Mouse (Mus musculus): ENCODE results near the gene Ppia. TPM values are rescaled to one million over a fixed set of nuclear protein-coding genes. Genes with fewer than 3 reads are reported as not detected.
A peak's percentile ranks its signal among the peaks of the same experiment; 100 is the strongest.
"Not testable (repeated sequence)": the region's sequence is repeated elsewhere in the genome, so short reads cannot be mapped to it uniquely, and the experiment has no call there.

Gene Ppia
- polyA plus RNA-seq, 1 experiment, result not detected

DNA sequence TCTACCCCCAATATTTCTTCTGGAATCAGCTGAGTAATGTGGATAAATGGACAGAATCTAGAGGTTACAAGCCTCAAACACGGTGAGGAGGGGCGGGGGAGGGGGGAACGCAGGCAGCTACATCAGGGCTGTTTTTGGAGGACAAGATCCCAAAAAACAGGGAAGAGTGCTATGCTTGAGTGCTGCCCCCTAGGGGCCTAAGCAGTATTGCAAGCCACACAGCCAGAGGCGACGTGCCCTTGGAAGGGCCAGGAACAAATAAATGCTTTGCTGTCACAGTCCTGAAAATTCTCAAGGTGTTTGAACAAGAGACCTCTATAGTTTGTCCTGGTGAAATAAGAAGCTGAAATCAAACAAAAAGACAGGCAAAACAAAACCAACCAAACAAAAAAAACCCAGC, 3.6 kb upstream of the Ppia start:
- peak; percentile 68; the same call in 1 of the 2 replicates for TF ChIP-seq CTCF (IDR thresholded peaks at IDR 0.05; ENCODE audit: insufficient read depth, low read depth, low read length)
- TF ChIP-seq POLR2A (IDR thresholded peaks at IDR 0.05; ENCODE audit: insufficient read depth, low read depth, low read length), result no peak
- Histone ChIP-seq H3K27ac (ENCODE audit: insufficient read depth, low read depth, low read length) (peak overlapping the region; percentile 46; the same call in 1 of the 2 replicates), H3K4me1 (ENCODE audit: control insufficient read depth, insufficient read depth, low read length) (peaks cover 31% of the 10 kb centered on the region), H3K4me3 (ENCODE audit: insufficient read depth, low read depth, low read length) (no peak overlapping the region)
- WGBS, result 3% methylated on average over 5 of the region's 5 CpGs

DNA sequence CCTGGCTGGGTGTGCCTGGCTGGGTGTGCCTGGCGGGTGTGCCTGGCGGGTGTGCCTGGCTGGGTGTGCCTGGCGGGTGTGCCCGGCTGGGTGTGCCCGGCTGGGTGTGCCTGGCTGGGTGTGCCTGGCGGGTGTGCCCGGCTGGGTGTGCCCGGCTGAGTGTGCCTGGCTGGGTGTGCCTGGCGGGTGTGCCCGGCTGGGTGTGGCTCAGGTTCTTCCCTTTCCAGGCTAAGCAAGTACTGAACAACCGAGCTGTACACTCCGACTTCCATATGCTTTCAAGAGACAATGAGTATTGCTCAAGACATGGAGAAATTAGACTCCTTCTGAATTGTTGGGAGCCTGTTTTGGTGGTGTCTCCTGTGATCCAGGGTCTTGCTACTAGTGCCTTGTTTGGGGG, 2.0 kb upstream of the Ppia start:
- TF ChIP-seq POLR2A (IDR thresholded peaks at IDR 0.05; ENCODE audit: insufficient read depth, low read depth, low read length) (no peak), CTCF (IDR thresholded peaks at IDR 0.05; ENCODE audit: insufficient read depth, low read depth, low read length) (no peak)
- H3K4me1 ChIP-seq (ENCODE audit: control insufficient read depth, insufficient read depth, low read length), result peaks cover 26% of the 10 kb centered on the region
- 95% methylated on average over 11 of the region's 12 CpGs for WGBS
- H3K27ac ChIP-seq (ENCODE audit: insufficient read depth, low read depth, low read length), result no peak overlapping the region
- H3K4me3 ChIP-seq (ENCODE audit: insufficient read depth, low read depth, low read length), result no peak overlapping the region

DNA sequence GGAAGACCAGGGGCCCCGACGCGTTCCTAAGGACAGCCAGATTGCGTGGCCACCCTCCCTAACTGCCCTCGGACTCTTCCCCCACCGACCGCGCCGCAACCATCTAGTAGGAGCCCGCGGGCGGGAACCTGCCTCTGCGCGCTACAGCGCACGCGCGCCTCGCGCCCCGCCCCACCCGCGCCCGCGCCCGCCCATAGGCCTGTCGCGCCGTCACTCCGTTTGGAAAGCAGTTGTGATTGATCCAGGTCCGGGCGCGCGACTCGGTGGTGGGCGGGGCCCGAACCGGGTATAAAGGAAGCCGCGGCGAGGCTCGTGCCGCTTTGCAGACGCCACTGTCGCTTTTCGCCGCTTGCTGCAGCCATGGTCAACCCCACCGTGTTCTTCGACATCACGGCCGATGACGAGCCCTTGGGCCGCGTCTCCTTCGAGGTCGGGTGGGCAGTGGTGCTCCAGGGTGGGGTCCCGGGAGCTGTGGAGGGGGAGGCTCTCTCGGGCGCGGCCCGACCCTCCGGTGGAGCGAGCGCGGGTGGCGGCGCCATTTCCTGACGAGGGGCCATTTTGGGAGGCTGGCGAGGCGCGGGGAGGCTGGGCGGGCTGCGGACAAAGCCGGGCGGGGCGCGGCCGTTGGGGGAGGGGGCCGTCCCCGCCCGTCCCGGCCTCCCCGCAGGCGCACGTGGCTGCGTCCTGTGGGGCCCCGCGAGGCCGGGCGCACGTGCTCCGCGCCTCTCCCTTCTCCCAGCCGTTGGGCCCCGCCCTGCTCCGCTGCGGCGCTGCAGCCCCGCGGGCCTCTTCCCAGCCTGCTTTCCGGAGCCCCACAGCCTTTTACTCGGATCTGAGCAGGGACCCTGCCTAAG, 535 bp downstream of the Ppia start:
- peak overlapping the region; percentile 99 for H3K27ac ChIP-seq (ENCODE audit: insufficient read depth, low read depth, low read length)
- TF ChIP-seq CTCF (IDR thresholded peaks at IDR 0.05; ENCODE audit: insufficient read depth, low read depth, low read length) (no peak), POLR2A (IDR thresholded peaks at IDR 0.05; ENCODE audit: insufficient read depth, low read depth, low read length) (peak; percentile 98)
- under 1% methylated on average over 100 of the region's 102 CpGs for WGBS
- peaks cover 15% of the 10 kb centered on the region for H3K4me1 ChIP-seq (ENCODE audit: control insufficient read depth, insufficient read depth, low read length)
- H3K4me3 ChIP-seq (ENCODE audit: insufficient read depth, low read depth, low read length), result peak overlapping the region; percentile 87

DNA sequence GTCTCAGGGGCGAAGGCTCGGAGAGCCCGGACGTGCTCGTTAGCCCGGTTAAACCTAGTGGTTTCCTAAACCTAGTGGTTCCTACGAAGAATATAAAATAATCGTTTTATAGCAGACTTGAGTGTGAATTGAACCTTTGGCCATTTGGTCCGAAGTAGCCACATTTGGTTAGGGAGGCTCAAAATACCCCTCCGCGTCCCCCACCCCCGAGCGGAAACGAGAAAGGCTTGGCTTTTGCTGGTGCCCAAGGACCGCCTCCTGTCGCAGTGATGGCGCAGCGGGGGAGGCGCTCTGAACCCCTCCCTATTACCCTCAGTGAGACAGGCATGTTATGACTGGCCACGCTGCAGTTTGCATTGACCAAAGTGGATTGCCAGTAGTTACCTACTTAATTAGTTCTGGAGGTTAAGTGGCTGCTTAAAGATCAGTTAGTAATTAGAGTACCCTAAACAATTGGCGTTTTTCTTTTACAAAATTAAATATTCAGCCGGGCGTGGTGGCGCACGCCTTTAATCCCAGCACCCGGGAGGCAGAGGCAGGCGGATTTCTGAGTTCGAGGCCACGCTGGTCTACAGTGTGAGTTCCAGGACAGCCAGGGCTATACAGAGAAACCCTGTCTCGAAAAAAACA, 1.3 kb downstream of the Ppia start:
- peak overlapping the region; percentile 87 for H3K4me3 ChIP-seq (ENCODE audit: insufficient read depth, low read depth, low read length)
- H3K27ac ChIP-seq (ENCODE audit: insufficient read depth, low read depth, low read length), result peak overlapping the region; percentile 89
- peaks cover 9% of the 10 kb centered on the region for H3K4me1 ChIP-seq (ENCODE audit: control insufficient read depth, insufficient read depth, low read length)
- 1% methylated on average over 30 of the region's 30 CpGs for WGBS
- TF ChIP-seq CTCF (IDR thresholded peaks at IDR 0.05; ENCODE audit: insufficient read depth, low read depth, low read length) (no peak), POLR2A (IDR thresholded peaks at IDR 0.05; ENCODE audit: insufficient read depth, low read depth, low read length) (no peak)

DNA sequence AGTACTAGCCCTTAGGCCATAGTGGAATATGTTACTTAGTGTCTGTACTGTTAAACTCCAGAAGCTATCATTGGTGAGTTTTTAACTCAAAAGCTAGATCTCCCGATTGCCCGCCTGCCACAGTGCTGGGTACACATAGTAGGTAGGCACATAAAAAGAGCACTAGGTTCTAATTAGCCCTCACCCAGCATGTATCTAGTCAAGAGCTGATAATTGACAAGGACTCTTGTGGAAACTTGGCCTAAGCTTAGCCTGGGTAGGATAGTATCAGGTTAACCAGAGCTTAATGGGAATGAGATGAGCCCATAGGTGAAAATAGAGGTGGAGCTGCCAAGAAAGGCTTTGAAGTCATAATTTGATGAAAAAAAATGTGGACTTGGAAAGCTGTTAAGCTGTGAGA, 1.8 kb downstream of the Ppia start:
- WGBS, result 30% methylated on average over 2 of the region's 2 CpGs
- no peak overlapping the region for H3K27ac ChIP-seq (ENCODE audit: insufficient read depth, low read depth, low read length)

DNA sequence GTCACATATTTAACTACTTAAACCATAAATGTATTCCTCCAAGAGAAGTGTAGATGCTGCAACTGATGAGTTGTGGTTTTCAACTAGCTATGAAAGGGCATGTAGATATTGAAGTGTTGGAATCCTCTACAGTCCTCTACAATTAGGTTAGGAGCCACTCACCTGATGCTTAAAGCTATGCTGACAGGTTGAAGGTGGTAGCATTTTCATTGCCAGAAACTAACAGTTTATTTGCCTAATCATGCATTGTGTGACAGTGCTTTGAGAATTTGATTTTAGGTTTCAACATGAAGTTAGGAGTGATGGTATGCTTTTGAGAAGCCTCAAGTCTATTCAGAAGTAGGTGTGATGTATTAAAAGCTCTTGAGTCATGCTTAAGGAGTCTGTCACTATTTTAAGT, 2.2 kb downstream of the Ppia start:
- Histone ChIP-seq H3K4me1 (ENCODE audit: control insufficient read depth, insufficient read depth, low read length) (peaks cover 7% of the 10 kb centered on the region), H3K27ac (ENCODE audit: insufficient read depth, low read depth, low read length) (no peak overlapping the region), H3K4me3 (ENCODE audit: insufficient read depth, low read depth, low read length) (no peak overlapping the region)
- TF ChIP-seq POLR2A (IDR thresholded peaks at IDR 0.05; ENCODE audit: insufficient read depth, low read depth, low read length) (no peak), CTCF (IDR thresholded peaks at IDR 0.05; ENCODE audit: insufficient read depth, low read depth, low read length) (no peak)

More for the DNA sequence above, 1.8 kb downstream of the Ppia start:
- TF ChIP-seq POLR2A (IDR thresholded peaks at IDR 0.05; ENCODE audit: insufficient read depth, low read depth, low read length) (no peak), CTCF (IDR thresholded peaks at IDR 0.05; ENCODE audit: insufficient read depth, low read depth, low read length) (no peak)
- H3K4me3 ChIP-seq (ENCODE audit: insufficient read depth, low read depth, low read length), result peak overlapping the region; percentile 87; the same call in 1 of the 2 replicates
- H3K4me1 ChIP-seq (ENCODE audit: control insufficient read depth, insufficient read depth, low read length), result peaks cover 7% of the 10 kb centered on the region

DNA sequence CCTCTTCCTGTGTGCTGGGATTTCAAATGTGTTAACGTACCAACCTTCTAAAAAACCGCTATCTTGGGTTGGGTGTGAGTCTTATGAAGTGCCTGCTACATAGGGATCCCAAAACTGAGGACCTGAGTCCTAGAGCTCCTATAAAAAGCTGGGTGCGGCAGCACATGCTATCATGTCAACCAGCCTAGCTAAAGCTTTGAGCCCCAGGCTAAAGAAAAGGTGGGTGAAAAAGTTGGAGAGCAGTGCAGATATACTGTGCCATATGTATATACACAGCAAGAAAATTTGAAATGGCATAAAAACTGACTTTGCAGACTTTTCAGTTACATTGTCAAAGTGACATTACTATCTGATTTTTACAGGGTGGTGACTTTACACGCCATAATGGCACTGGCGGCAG, 3.5 kb downstream of the Ppia start:
- H3K4me3 ChIP-seq (ENCODE audit: insufficient read depth, low read depth, low read length), result no peak overlapping the region
- WGBS, result 81% methylated on average over 5 of the region's 5 CpGs
- no peak overlapping the region for H3K27ac ChIP-seq (ENCODE audit: insufficient read depth, low read depth, low read length)
- peaks cover 7% of the 10 kb centered on the region for H3K4me1 ChIP-seq (ENCODE audit: control insufficient read depth, insufficient read depth, low read length)
- TF ChIP-seq CTCF (IDR thresholded peaks at IDR 0.05; ENCODE audit: insufficient read depth, low read depth, low read length) (no peak), POLR2A (IDR thresholded peaks at IDR 0.05; ENCODE audit: insufficient read depth, low read depth, low read length) (no peak)

DNA sequence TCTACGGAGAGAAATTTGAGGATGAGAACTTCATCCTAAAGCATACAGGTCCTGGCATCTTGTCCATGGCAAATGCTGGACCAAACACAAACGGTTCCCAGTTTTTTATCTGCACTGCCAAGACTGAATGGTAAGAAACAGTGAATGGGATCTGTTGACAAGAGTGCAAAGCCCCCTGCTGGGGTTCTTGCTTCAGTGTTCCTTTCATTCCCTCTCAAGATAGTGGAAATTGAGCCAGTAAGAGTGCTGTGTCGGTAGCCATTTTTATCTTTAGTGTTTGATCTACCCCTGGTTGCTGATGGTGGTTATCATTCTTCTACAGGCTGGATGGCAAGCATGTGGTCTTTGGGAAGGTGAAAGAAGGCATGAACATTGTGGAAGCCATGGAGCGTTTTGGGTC, 3.9 kb downstream of the Ppia start:
- 43% methylated on average over 4 of the region's 4 CpGs for WGBS
- not testable (repeated sequence) for H3K4me3 ChIP-seq (ENCODE audit: insufficient read depth, low read depth, low read length); H3K4me1 ChIP-seq (ENCODE audit: control insufficient read depth, insufficient read depth, low read length); H3K27ac ChIP-seq (ENCODE audit: insufficient read depth, low read depth, low read length)

DNA sequence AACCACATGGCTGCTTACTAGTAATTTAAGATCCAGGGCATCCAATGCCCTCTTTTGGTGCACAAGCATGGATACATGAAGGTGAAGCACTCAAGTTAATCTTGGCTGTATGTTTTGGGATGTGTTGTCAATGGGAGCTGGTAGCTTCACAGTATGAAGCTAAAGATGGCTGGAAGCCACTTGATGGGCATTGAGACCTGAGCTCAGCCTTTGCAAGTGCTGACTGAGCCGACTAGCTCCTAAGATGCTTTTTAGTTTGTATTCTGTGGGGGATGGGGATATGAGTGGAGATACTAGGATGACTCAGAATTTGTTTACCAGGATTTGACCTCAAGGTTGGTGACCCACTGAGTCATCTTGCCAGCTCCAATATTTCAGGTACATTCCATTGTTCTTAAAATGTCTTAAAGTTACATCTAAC, 5.0 kb downstream of the Ppia start:
- no peak overlapping the region for H3K4me3 ChIP-seq (ENCODE audit: insufficient read depth, low read depth, low read length)
- H3K27ac ChIP-seq (ENCODE audit: insufficient read depth, low read depth, low read length), result no peak overlapping the region
- WGBS, result 3% methylated on average over 1 of the region's 1 CpGs
- no peak for TF ChIP-seq POLR2A (IDR thresholded peaks at IDR 0.05; ENCODE audit: insufficient read depth, low read depth, low read length)
- TF ChIP-seq CTCF (IDR thresholded peaks at IDR 0.05; ENCODE audit: insufficient read depth, low read depth, low read length), result no peak
- H3K4me1 ChIP-seq (ENCODE audit: control insufficient read depth, insufficient read depth, low read length), result peaks cover 1% of the 10 kb centered on the region; the same call in 1 of the 2 replicates

All from olfactory bulb, adult 2 months (tissue).